Mouse (Mus musculus): Measurements from ENCODE around the gene Atoh8. TPM values are rescaled to one million over a fixed set of nuclear protein-coding genes. Genes with fewer than 3 reads are reported as not detected.

The Atoh8 gene
- polyA plus RNA-seq, 1 experiment from 2014 or later, result 3.1 TPM

- no peak for ATAC-seq (ENCODE audit: low FRiP score)
- Histone ChIP-seq H3K4me2 (no peak overlapping the region), H3K27me3 (replicated peaks) (peaks cover 69% of the 10 kb centered on the region), H3K36me3 (no peaks in the 10 kb centered on the region), H3K9ac (replicated peaks) (no peak overlapping the region), H3K9me3 (replicated peaks) (no peaks in the 10 kb centered on the region), H3K4me1 (peaks cover 43% of the 10 kb centered on the region), H3K4me3 (replicated peaks) (no peak overlapping the region), H3K27ac (replicated peaks) (no peak overlapping the region)
- WGBS, result 50% methylated on average over 6 of the region's 6 CpGs
These were observed 12.5 kb downstream of the Atoh8 start for GRCm38 (mm10) chr6:72222876-72223275.

DNA sequence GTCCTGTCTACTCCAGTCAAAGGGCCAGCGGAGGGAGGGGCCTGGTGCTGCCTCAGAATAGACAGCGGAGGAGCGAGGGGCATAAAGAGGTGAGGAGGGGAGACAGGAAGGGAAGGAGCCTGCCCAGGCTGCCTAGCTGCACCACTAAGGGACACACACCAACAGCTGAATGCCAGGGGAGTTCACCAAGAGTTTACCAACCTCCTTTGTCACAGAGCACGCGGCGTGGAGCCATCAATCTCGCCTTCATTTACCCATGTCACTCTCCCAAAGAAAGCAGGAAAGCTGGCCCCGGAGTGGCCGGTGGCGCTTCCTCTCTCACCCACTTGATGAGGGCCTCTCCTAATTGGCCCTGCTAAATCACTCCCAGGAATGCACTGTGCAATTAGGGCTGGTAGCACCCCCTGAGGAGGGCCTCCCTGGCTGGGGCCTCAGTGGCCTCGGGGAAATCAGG, 13.1 kb downstream of the Atoh8 start:
- ATAC-seq (ENCODE audit: low FRiP score), result peak; percentile 30
- Histone ChIP-seq H3K27ac (replicated peaks) (no peak overlapping the region), H3K4me2 (no peak overlapping the region), H3K9me3 (replicated peaks) (no peaks in the 10 kb centered on the region), H3K36me3 (no peaks in the 10 kb centered on the region), H3K4me1 (peaks cover 48% of the 10 kb centered on the region), H3K27me3 (replicated peaks) (peaks cover 66% of the 10 kb centered on the region), H3K4me3 (replicated peaks) (no peak overlapping the region), H3K9ac (replicated peaks) (no peak overlapping the region)
- WGBS, result 6% methylated on average over 11 of the region's 11 CpGs

GRCm38 (mm10) chr6:72221271-72221670, 14.1 kb downstream of the Atoh8 start:
- H3K4me2 ChIP-seq, result no peak overlapping the region
- no peak overlapping the region for H3K27ac ChIP-seq (replicated peaks)
- H3K4me3 ChIP-seq (replicated peaks), result no peak overlapping the region
- no peaks in the 10 kb centered on the region for H3K9me3 ChIP-seq (replicated peaks)
- peaks cover 59% of the 10 kb centered on the region for H3K4me1 ChIP-seq
- no peaks in the 10 kb centered on the region for H3K36me3 ChIP-seq
- peaks cover 60% of the 10 kb centered on the region for H3K27me3 ChIP-seq (replicated peaks)
- 43% methylated on average over 6 of the region's 6 CpGs for whole genome bisulfite sequencing
- ATAC-seq (ENCODE audit: low FRiP score), result no peak
- no peak overlapping the region for H3K9ac ChIP-seq (replicated peaks)

- no peaks in the 10 kb centered on the region for H3K9me3 ChIP-seq (replicated peaks)
- no peak for ATAC-seq (ENCODE audit: low FRiP score)
- no peak overlapping the region for H3K4me3 ChIP-seq (replicated peaks)
- H3K9ac ChIP-seq (replicated peaks), result no peak overlapping the region
- no peaks in the 10 kb centered on the region for H3K36me3 ChIP-seq
- no peak overlapping the region for H3K4me2 ChIP-seq
- peaks cover 75% of the 10 kb centered on the region for H3K4me1 ChIP-seq
- 56% methylated on average over 5 of the region's 5 CpGs for WGBS
- H3K27me3 ChIP-seq (replicated peaks), result peaks cover 47% of the 10 kb centered on the region
- no peak overlapping the region for H3K27ac ChIP-seq (replicated peaks)
These were observed 15.8 kb downstream of the Atoh8 start for GRCm38 (mm10) chr6:72219549-72219948.

GRCm38 (mm10) chr6:72218281-72218680, 17.1 kb downstream of the Atoh8 start:
- no peaks in the 10 kb centered on the region for H3K36me3 ChIP-seq
- peaks cover 80% of the 10 kb centered on the region for H3K4me1 ChIP-seq
- no peak overlapping the region for H3K4me2 ChIP-seq
- ATAC-seq (ENCODE audit: low FRiP score), result no peak
- H3K27ac ChIP-seq (replicated peaks), result peak overlapping the region; percentile 51
- H3K27me3 ChIP-seq (replicated peaks), result peaks cover 35% of the 10 kb centered on the region
- H3K9ac ChIP-seq (replicated peaks), result no peak overlapping the region
- WGBS, result 31% methylated on average over 4 of the region's 4 CpGs
- H3K4me3 ChIP-seq (replicated peaks), result no peak overlapping the region
- no peaks in the 10 kb centered on the region for H3K9me3 ChIP-seq (replicated peaks)

DNA sequence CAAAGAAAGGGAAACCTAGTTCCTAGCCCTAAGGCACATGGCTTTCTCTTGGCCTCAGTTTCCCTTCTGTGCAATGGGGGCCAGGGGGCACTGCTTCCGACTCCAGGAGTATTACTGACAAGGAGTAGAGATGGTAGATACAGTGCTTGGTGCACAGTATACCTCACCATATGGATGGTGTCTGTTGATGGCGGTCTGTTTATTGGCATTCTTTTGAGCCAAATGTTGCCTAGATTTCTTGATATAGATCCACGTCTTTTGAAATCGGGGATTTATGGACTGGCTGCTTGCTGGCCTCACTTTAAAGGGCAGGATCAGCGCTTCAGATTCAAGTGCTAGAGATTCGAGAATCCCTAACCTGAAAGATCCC, 18.0 kb downstream of the Atoh8 start:
- peak overlapping the region; percentile 80 for H3K27ac ChIP-seq (replicated peaks)
- H3K9me3 ChIP-seq (replicated peaks), result no peaks in the 10 kb centered on the region
- H3K4me3 ChIP-seq (replicated peaks), result no peak overlapping the region
- ATAC-seq (ENCODE audit: low FRiP score), result no peak
- H3K4me1 ChIP-seq, result peaks cover 71% of the 10 kb centered on the region
- no peak overlapping the region for H3K9ac ChIP-seq (replicated peaks)
- 45% methylated on average over 6 of the region's 6 CpGs for WGBS
- peaks cover 33% of the 10 kb centered on the region for H3K27me3 ChIP-seq (replicated peaks)
- peak overlapping the region; percentile 51 for H3K4me2 ChIP-seq
- no peaks in the 10 kb centered on the region for H3K36me3 ChIP-seq

DNA sequence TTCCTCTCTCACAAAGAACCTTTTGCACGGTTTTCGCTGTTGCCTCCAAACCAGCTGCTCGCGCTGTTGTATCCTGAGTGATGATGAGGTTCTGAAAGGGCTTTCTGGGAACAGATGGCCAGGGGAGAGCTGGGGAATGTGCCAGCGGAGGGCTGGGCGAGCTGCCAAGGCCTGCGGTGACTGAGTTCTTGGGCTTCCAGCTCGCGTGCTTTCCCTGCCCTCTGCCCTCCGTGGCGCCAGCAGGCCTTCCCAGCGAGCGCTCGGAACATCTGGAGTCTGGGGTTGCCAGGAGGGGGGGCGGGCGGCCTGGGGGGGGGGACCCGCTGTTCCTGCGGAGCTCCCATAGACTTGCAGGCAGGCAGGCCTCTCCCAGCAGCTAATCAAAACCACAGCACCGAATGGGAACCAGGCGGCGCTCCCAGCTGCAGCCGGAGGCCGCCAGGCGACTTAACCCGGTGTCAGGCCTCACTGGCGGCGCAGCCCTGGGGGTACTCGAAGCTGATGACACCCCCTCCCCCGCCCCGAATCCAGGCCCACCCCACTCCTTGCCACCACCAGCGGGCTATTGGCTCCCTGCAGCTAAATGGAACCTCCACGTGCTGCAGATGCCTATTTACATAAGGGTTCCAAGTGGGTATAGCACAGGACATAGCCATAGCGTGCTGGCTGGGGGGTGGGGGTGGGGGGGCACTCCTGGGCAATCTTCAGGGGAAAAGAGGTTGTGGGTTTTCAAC, 18.5 kb downstream of the Atoh8 start:
- H3K27ac ChIP-seq (replicated peaks), result peak overlapping the region; percentile 80
- peaks cover 27% of the 10 kb centered on the region for H3K27me3 ChIP-seq (replicated peaks)
- peak; percentile 89 for ATAC-seq (ENCODE audit: low FRiP score)
- no peaks in the 10 kb centered on the region for H3K9me3 ChIP-seq (replicated peaks)
- peak overlapping the region; percentile 13; the same call in 1 of the 2 replicates for H3K4me3 ChIP-seq (replicated peaks)
- H3K9ac ChIP-seq (replicated peaks), result peak overlapping the region; percentile 28; the same call in 1 of the 2 replicates
- H3K4me1 ChIP-seq, result peaks cover 66% of the 10 kb centered on the region
- WGBS, result 3% methylated on average over 33 of the region's 33 CpGs
- peak overlapping the region; percentile 51 for H3K4me2 ChIP-seq
- no peaks in the 10 kb centered on the region for H3K36me3 ChIP-seq

DNA sequence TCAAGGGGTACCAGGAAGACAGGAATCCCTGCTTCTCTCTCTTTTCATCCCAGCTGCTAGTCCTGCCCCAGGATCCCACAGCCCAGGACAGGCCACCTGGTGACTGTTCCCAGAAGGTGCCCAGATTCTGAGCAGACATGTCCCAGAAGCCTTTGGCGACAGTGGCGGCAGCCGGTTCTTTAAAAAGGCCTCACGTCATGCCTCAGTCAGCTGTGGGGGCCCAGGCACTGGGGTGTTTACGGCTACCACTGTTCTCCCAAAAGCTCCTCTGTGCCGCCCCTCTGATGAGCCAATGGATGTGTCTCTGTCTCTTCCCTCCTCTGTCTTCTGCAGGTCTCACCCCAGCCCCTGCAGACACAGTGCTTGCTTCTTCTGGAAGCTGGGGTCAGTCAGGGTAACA, 19.8 kb downstream of the Atoh8 start:
- H3K9me3 ChIP-seq (replicated peaks), result no peaks in the 10 kb centered on the region
- H3K4me3 ChIP-seq (replicated peaks), result no peak overlapping the region
- no peak overlapping the region for H3K9ac ChIP-seq (replicated peaks)
- no peak for ATAC-seq (ENCODE audit: low FRiP score)
- H3K27me3 ChIP-seq (replicated peaks), result peaks cover 26% of the 10 kb centered on the region
- no peak overlapping the region for H3K4me2 ChIP-seq
- 18% methylated on average over 6 of the region's 6 CpGs for whole genome bisulfite sequencing
- H3K4me1 ChIP-seq, result peaks cover 63% of the 10 kb centered on the region
- H3K36me3 ChIP-seq, result no peaks in the 10 kb centered on the region
- H3K27ac ChIP-seq (replicated peaks), result peak overlapping the region; percentile 80

- Histone ChIP-seq H3K9me3 (replicated peaks) (no peaks in the 10 kb centered on the region), H3K27ac (replicated peaks) (no peak overlapping the region), H3K4me1 (peaks cover 25% of the 10 kb centered on the region), H3K27me3 (replicated peaks) (peaks cover 30% of the 10 kb centered on the region), H3K4me3 (replicated peaks) (no peak overlapping the region), H3K36me3 (no peaks in the 10 kb centered on the region), H3K4me2 (no peak overlapping the region), H3K9ac (replicated peaks) (no peak overlapping the region)
- ATAC-seq (ENCODE audit: low FRiP score), result no peak
- 37% methylated on average over 4 of the region's 4 CpGs for WGBS
These were observed 24.0 kb downstream of the Atoh8 start for GRCm38 (mm10) chr6:72211360-72211759.

DNA sequence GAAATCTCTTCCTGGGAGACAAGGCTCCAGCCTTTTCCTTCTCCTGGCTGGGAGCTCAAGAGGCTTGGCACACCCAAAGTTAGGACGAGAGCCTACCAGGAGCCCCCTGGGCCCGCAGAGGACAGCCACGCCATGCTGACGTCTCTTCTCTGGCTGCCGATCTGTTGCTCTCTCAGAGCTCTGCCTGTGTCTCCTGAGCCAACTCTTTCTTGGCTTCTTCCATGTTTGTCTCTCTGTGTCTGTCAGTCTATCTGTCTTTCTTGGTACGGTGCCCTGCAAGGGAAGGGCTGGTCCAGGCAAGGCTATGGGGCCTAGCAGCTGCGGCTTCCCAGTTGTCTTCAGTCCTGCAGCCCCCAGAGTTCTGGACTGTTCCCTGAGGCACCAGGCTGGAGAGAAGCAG, 24.6 kb downstream of the Atoh8 start:
- ATAC-seq (ENCODE audit: low FRiP score), result no peak
- H3K4me1 ChIP-seq, result peaks cover 20% of the 10 kb centered on the region
- H3K27me3 ChIP-seq (replicated peaks), result peaks cover 30% of the 10 kb centered on the region

GRCm38 (mm10) chr6:72209738-72210137, 25.6 kb downstream of the Atoh8 start:
- WGBS, result 93% methylated on average over 7 of the region's 7 CpGs
- H3K4me2 ChIP-seq, result no peak overlapping the region
- H3K27ac ChIP-seq (replicated peaks), result no peak overlapping the region
- no peaks in the 10 kb centered on the region for H3K36me3 ChIP-seq
- H3K9me3 ChIP-seq (replicated peaks), result no peaks in the 10 kb centered on the region
- H3K4me1 ChIP-seq, result peaks cover 9% of the 10 kb centered on the region
- H3K4me3 ChIP-seq (replicated peaks), result no peak overlapping the region
- H3K9ac ChIP-seq (replicated peaks), result no peak overlapping the region
- H3K27me3 ChIP-seq (replicated peaks), result peaks cover 28% of the 10 kb centered on the region
- ATAC-seq (ENCODE audit: low FRiP score), result no peak

More for the DNA sequence above, 24.6 kb downstream of the Atoh8 start:
- H3K36me3 ChIP-seq, result no peaks in the 10 kb centered on the region
- WGBS, result 90% methylated on average over 7 of the region's 7 CpGs
- no peak overlapping the region for H3K9ac ChIP-seq (replicated peaks)
- H3K9me3 ChIP-seq (replicated peaks), result no peaks in the 10 kb centered on the region
- no peak overlapping the region for H3K4me2 ChIP-seq
- no peak overlapping the region for H3K27ac ChIP-seq (replicated peaks)
- no peak overlapping the region for H3K4me3 ChIP-seq (replicated peaks)

DNA sequence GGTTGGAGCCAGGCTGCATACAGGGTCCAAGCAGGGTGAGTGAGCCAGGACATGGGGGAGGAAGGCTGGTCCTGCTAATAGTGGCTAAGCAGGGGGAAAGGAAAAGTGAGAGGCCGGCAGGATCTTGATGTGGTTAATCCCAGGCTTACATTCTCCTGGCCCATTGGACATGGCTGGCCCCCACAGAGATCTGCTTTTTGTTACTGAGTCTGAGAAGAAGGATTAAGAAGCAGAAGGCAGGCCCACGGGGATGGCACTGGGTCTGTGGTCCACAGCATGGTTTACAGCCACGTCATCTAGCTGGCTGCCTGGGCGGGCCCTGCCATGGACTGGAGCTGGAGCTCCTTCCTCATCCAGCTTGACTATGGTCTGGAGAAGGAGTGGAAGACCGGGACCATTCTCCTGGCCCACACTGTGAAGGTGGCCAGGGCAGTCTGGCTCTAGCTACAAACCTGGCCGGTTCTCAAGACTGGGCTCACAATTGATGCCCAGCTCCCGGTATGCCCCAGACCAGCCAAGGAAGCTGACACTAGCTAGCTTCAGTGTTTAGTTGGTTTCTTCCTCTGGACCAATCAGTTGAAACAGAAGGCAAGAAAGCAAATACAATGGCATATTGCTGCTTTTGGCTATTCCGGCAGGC, 26.9 kb downstream of the Atoh8 start:
- H3K9ac ChIP-seq (replicated peaks), result no peak overlapping the region
- H3K27me3 ChIP-seq (replicated peaks), result peaks cover 27% of the 10 kb centered on the region
- H3K36me3 ChIP-seq, result no peaks in the 10 kb centered on the region
- H3K4me3 ChIP-seq (replicated peaks), result no peak overlapping the region
- no peak overlapping the region for H3K27ac ChIP-seq (replicated peaks)
- WGBS, result 91% methylated on average over 8 of the region's 8 CpGs
- no peak overlapping the region for H3K4me2 ChIP-seq
- H3K4me1 ChIP-seq, result no peaks in the 10 kb centered on the region
- ATAC-seq (ENCODE audit: low FRiP score), result no peak
- H3K9me3 ChIP-seq (replicated peaks), result no peaks in the 10 kb centered on the region
